Mouse (Mus musculus) brain, adult 2 months (tissue): ENCODE measurements at regions not wholly inside any gene's neighbourhood (a gene's known extent, or its start where the extent isn't known, plus 50 kb on each side); places are given as distances from the start of the nearest gene placed in this dataset.
"Not testable (repeated sequence)": the region's sequence is repeated elsewhere in the genome, so short reads cannot be mapped to it uniquely, and the experiment has no call there.

Source experiments
- DNase-seq: peaks from one replicate; pipeline ENCODE4 v3.0.0; 2011; ENCODE audit warnings: low read depth, low spot score

- peak; percentile 75 for DNase-seq
Observed at GRCm38 (mm10) chr8:39218716-39219115, 1456.2 kb upstream of the Adam24 start.

DNA sequence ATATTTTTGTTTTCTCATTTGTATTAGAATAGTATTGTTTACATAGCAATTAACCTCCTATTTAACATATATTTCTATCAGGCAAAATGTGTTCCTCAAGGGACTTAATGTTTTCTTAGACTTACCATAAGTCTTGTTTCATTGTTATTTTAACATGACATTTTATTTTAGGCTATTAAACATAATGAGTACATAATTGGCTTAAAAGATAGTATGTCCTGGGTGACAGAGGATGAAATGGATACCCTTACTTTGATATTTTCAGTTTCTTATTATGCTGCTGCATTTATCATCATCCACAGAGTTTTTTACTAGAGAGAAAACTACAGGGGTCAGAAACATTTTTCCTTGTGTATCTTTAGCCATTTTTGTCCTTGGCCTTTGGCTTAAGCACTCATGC lies 1447.6 kb upstream of the Adam24 start:
- DNase-seq = no peak

DNA sequence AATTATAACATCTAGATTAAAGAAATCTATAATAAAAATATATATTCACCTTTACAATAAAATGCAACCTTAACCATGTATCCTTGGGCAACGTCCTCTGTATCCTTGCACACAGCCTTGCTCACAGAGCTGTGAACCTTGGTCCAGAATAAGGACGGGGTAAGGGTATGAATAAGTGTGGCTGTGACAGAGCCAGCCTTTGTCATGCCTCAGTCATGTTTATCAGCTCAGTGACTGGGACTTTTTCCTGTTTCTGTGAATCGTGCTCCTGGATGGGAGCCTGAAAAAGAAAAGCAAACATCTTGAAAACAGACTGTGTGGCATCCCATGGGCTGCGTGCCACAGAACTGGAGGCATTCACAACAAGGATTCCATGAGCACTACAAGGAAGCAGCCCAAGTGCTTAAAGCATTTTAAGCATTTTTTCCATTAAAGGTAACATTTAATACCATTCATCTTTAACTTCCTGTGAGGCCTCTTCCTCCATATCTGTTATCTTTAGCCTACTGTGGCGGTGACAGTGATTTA lies 1405.8 kb upstream of the Adam24 start:
- DNase-seq = peak; percentile 59

DNA sequence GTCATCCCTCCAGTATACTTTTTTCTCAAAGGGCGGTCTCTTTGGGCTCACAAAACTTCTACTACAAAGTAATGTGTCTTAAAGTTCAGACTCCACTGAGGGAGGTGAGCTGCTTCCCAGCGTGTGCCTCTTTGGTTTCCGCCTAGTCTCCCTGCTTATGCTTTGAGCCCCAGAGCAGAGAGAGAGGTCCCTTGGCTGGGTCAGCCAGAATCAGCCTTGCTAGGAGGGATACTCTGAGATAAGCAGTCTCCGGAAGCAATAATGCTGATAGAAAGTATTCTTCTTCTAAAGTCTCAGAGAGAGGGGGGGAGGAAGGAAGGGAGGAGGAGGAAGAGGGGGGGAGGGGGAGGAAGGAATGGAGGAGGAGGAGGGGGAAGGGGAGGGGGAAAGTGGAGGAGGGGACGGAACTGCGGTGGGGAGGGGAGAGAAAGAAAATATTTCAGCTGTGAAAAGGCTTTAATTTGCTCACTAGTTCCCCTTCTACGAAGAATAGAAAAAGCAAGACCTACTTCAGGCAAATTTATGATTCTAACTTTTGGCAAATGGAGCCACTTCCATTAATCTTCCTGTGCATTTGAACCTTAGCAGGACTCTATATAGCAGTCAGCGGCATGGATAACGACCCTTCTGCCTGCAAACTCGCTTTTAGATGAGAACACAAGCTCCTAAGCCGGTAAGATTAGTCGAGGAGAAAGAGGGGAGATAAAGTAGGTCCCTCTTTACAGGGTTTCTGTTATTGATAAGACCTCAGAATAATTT lies 1377.2 kb upstream of the Adam24 start:
- DNase-seq = no peak

GRCm38 (mm10) chr8:39303742-39304336 lies 1371.0 kb upstream of the Adam24 start:
- no peak for DNase-seq

- peak; percentile 85 for DNase-seq
Observed at GRCm38 (mm10) chr8:39313854-39314253, 1361.0 kb upstream of the Adam24 start.

- DNase-seq = peak; percentile 68
Observed at GRCm38 (mm10) chr8:39315521-39316233, 1359.2 kb upstream of the Adam24 start.

GRCm38 (mm10) chr8:39316234-39316568 lies 1358.7 kb upstream of the Adam24 start:
- DNase-seq = no peak

DNA sequence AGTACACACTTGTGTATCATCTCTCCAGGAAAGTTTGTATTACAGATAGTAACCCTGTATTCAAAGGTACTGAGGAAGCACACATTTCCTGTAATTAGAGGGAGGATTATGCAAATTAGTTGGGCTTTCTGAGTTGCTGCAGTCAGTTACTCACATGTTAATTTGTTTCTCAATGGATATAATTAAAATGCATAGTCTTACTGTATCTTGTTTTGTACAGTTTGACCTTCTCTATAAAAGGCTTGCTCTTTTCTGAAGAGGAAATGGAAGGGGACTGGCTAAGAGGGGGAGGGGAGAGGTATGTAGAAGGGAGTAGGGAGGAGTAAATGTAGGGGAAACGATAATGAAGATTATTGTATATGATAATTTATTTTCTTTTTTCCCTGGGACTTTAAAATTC lies 1345.5 kb upstream of the Adam24 start:
- DNase-seq = no peak

- DNase-seq = no peak
Observed at GRCm38 (mm10) chr8:39344731-39345130, 1330.1 kb upstream of the Adam24 start.

- peak; percentile 51 for DNase-seq
Observed at GRCm38 (mm10) chr8:39346471-39346870, 1328.4 kb upstream of the Adam24 start.

GRCm38 (mm10) chr8:39348956-39349355 lies 1325.9 kb upstream of the Adam24 start:
- DNase-seq = no peak

DNA sequence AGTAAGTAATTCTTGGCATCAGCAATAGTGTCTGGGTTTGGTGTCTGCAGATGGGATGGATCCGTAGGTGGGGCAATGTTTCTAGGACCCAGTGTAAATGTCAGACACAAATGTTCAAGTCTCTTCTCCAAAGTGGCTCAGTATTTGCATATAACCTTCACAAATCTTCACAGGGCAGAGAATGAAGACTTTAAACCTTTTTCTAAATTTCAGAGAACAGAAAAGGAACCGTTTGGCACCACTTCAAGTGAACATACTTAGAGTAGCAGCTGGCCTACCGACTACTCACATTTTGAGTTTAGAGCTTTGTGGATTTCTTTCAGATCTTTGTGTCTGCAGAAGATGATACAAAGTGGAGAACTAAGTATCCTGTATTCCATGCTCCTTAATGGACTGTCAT lies 1319.5 kb upstream of the Adam24 start:
- peak; percentile 74 for DNase-seq

GRCm38 (mm10) chr8:39357111-39357510 lies 1317.8 kb upstream of the Adam24 start:
- DNase-seq = peak; percentile 80

DNA sequence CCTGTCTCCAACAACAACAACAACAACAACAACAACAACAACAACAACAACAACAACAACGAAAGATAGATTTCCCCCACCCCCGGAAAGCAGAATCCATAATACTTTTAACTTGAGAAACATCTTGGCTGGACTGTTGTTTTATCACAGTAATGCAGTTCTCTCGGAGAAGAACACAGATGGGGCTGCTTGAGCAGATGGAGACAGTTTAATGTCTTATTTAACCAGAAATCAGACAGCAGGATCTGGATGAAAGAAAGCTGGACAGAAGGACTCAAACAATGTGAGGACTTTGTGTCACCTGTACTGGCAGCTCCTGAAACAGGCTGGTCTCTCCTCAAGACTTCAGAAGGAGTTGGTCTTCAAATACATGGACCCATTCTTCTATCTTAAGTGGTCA lies 1317.0 kb upstream of the Adam24 start:
- peak; percentile 71 for DNase-seq

- not testable (repeated sequence) for DNase-seq
Observed at GRCm38 (mm10) chr8:39366346-39366745, 1308.5 kb upstream of the Adam24 start.
